Mouse (Mus musculus) midbrain, embryonic 13.5 days (tissue): Measurements from ENCODE around the gene Aif1. TPM values are rescaled to one million over a fixed set of nuclear protein-coding genes. Genes with fewer than 3 reads are reported as not detected.

Source experiments
- ATAC-seq: fragments of 200-750 bp; cut with Nextera tagmentation; 2 replicates; pipeline ENCODE4 v1.8.0; 2017; ENCODE audit warnings: mild to moderate bottlenecking, moderate TSS enrichment, moderate library complexity
- H3K27ac ChIP-seq: fragments of 300-500 bp; sonication (generic); 2 replicates; pipeline ENCODE4 v1.5.1; 2015; ENCODE audit warnings: inconsistent platforms, mild to moderate bottlenecking, moderate library complexity
- H3K27me3 ChIP-seq: fragments of 300-500 bp; sonication (generic); 2 replicates; pipeline ENCODE4 v1.6.1; 2015; ENCODE audit warnings: mild to moderate bottlenecking, inconsistent platforms
- H3K36me3 ChIP-seq: fragments of 300-500 bp; sonication (generic); 2 replicates; pipeline ENCODE4 v1.6.1; 2015; ENCODE audit warnings: mild to moderate bottlenecking, inconsistent platforms
- H3K4me1 ChIP-seq: fragments of 300-500 bp; sonication (generic); replicated peaks from 2 replicates; pipeline ENCODE4 v1.6.1; 2015; ENCODE audit warnings: inconsistent platforms
- H3K4me2 ChIP-seq: fragments of 300-500 bp; sonication (generic); replicated peaks from 2 replicates; pipeline ENCODE4 v1.6.1; 2015; ENCODE audit warnings: moderate library complexity, mild to moderate bottlenecking, inconsistent platforms
- H3K4me3 ChIP-seq: fragments of 300-500 bp; sonication (generic); replicated peaks from 2 replicates; pipeline ENCODE4 v1.5.1; 2015; ENCODE audit warnings: mild to moderate bottlenecking, inconsistent platforms
- H3K9ac ChIP-seq: fragments of 300-500 bp; sonication (generic); replicated peaks from 2 replicates; pipeline ENCODE4 v1.6.1; 2015; ENCODE audit warnings: mild to moderate bottlenecking, inconsistent platforms
- H3K9me3 ChIP-seq: fragments of 300-500 bp; sonication (generic); 2 replicates; pipeline ENCODE4 v1.6.1; 2016; ENCODE audit warnings: mild to moderate bottlenecking, inconsistent platforms
- WGBS: fragments of 180-500 bp; shearing (Covaris S2); methylation state at CpG from one replicate; pipeline ENCODE4 v1.1.7; 2015; 5-methylcytosine and 5-hydroxymethylcytosine counted together
- polyA plus RNA-seq: library from polyadenylated mRNA; unstranded; fragments of >200 nt; fragmentation: Nextera tagmentation; extraction: Ambion mirVana; gene quantifications from 2 replicates; pipeline ENCODE4 v1.2.1, GENCODE M21; 2015

Gene Aif1
- polyA plus RNA-seq, 1 experiment from 2014 or later: 7.0 TPM

GRCm38 (mm10) chr17:35175382-35175781 is 486 bp downstream of the Aif1 start:
- no peaks in the 10 kb centered on the region for H3K9me3 ChIP-seq
- no peak overlapping the region for H3K27ac ChIP-seq
- H3K4me2 ChIP-seq: no peak overlapping the region
- H3K9ac ChIP-seq: 0 out of 2 replicates have a peak overlapping the region, but pooled peaks have one; percentile 1
- no peak overlapping the region for H3K4me3 ChIP-seq
- WGBS: 65% methylated on average over 6 of the region's 6 CpGs
- ATAC-seq: no peak
- peaks cover 3% of the 10 kb centered on the region; the same call in 1 of the 2 replicates for H3K27me3 ChIP-seq
- no peaks in the 10 kb centered on the region for H3K4me1 ChIP-seq
- H3K36me3 ChIP-seq: no peaks in the 10 kb centered on the region

GRCm38 (mm10) chr17:35174201-35174977 is 1.5 kb downstream of the Aif1 start:
- H3K36me3 ChIP-seq: no peaks in the 10 kb centered on the region
- WGBS: 80% methylated on average over 8 of the region's 8 CpGs
- no peak overlapping the region for H3K4me2 ChIP-seq
- no peaks in the 10 kb centered on the region for H3K9me3 ChIP-seq
- no peak overlapping the region for H3K27ac ChIP-seq
- peaks cover 3% of the 10 kb centered on the region; the same call in 1 of the 2 replicates for H3K27me3 ChIP-seq
- no peak overlapping the region for H3K9ac ChIP-seq
- no peaks in the 10 kb centered on the region for H3K4me1 ChIP-seq
- no peak for ATAC-seq
- H3K4me3 ChIP-seq: no peak overlapping the region

GRCm38 (mm10) chr17:35173329-35173728 is 2.5 kb downstream of the Aif1 start:
- no peak for ATAC-seq
- WGBS: 69% methylated on average over 3 of the region's 3 CpGs
- Histone ChIP-seq H3K9ac (no peak overlapping the region), H3K27me3 (peaks cover 3% of the 10 kb centered on the region; the same call in 1 of the 2 replicates), H3K4me3 (no peak overlapping the region), H3K9me3 (no peaks in the 10 kb centered on the region), H3K27ac (no peak overlapping the region), H3K4me2 (no peak overlapping the region), H3K36me3 (no peaks in the 10 kb centered on the region), H3K4me1 (no peaks in the 10 kb centered on the region)

- Histone ChIP-seq H3K27ac (no peak overlapping the region), H3K4me3 (no peak overlapping the region), H3K4me1 (no peaks in the 10 kb centered on the region), H3K27me3 (peaks cover 3% of the 10 kb centered on the region; the same call in 1 of the 2 replicates), H3K4me2 (no peak overlapping the region), H3K9me3 (no peaks in the 10 kb centered on the region), H3K9ac (no peak overlapping the region; the same call in 1 of the 2 replicates), H3K36me3 (no peaks in the 10 kb centered on the region)
- 75% methylated on average over 11 of the region's 11 CpGs for WGBS
- ATAC-seq: no peak
Measured at GRCm38 (mm10) chr17:35172445-35173234, 3.2 kb downstream of the Aif1 start.

- Histone ChIP-seq H3K4me2 (no peak overlapping the region), H3K4me1 (peaks cover 11% of the 10 kb centered on the region), H3K27ac (peak overlapping the region; percentile 57), H3K27me3 (peaks cover 3% of the 10 kb centered on the region; the same call in 1 of the 2 replicates), H3K4me3 (no peak overlapping the region), H3K36me3 (no peaks in the 10 kb centered on the region), H3K9ac (no peak overlapping the region), H3K9me3 (no peaks in the 10 kb centered on the region)
- 18% methylated on average over 4 of the region's 4 CpGs for WGBS
- ATAC-seq: no peak
Measured at GRCm38 (mm10) chr17:35168541-35169207, 7.2 kb downstream of the Aif1 start.

- H3K36me3 ChIP-seq: no peaks in the 10 kb centered on the region
- no peak overlapping the region for H3K27ac ChIP-seq
- peaks cover 18% of the 10 kb centered on the region for H3K4me1 ChIP-seq
- H3K4me2 ChIP-seq: no peak overlapping the region
- H3K9me3 ChIP-seq: no peaks in the 10 kb centered on the region
- no peak for ATAC-seq
- no peak overlapping the region for H3K4me3 ChIP-seq
- H3K27me3 ChIP-seq: no peaks in the 10 kb centered on the region
- WGBS: 90% methylated on average over 7 of the region's 7 CpGs
- no peak overlapping the region for H3K9ac ChIP-seq
Measured at GRCm38 (mm10) chr17:35167794-35168193, 8.1 kb downstream of the Aif1 start.

- H3K9ac ChIP-seq: peak overlapping the region; percentile 67
- WGBS: 70% methylated on average over 8 of the region's 8 CpGs
- peaks cover 7% of the 10 kb centered on the region for H3K36me3 ChIP-seq
- peak overlapping the region; percentile 99 for H3K4me3 ChIP-seq
- peak overlapping the region; percentile 91 for H3K4me2 ChIP-seq
- H3K27me3 ChIP-seq: no peaks in the 10 kb centered on the region
- H3K27ac ChIP-seq: peak overlapping the region; percentile 97
- no peaks in the 10 kb centered on the region for H3K9me3 ChIP-seq
- ATAC-seq: no peak
- H3K4me1 ChIP-seq: peaks cover 31% of the 10 kb centered on the region
Measured at GRCm38 (mm10) chr17:35166352-35167035, 9.4 kb downstream of the Aif1 start.

GRCm38 (mm10) chr17:35165451-35166155 is 10.3 kb downstream of the Aif1 start:
- Histone ChIP-seq H3K27me3 (no peaks in the 10 kb centered on the region), H3K9me3 (no peaks in the 10 kb centered on the region), H3K4me2 (peak overlapping the region; percentile 91), H3K9ac (peak overlapping the region; percentile 67), H3K4me1 (peaks cover 35% of the 10 kb centered on the region), H3K4me3 (peak overlapping the region; percentile 99), H3K27ac (peak overlapping the region; percentile 97), H3K36me3 (peaks cover 16% of the 10 kb centered on the region)
- ATAC-seq: peak; percentile 83
- 24% methylated on average over 12 of the region's 12 CpGs for WGBS

- Histone ChIP-seq H3K27ac (peak within 1 kb of the TSS; percentile 97), H3K36me3 (peaks cover 24% of the 10 kb centered on the region)
- WGBS: under 1% methylated on average over 58 of the region's 89 CpGs
Measured at GRCm38 (mm10) chr17:35164568-35165450, 11.1 kb downstream of the Aif1 start, which contains the start of gene Prrc2a. Gene Prrc2a, minus strand, starts transcription at chr17:35164897.

GRCm38 (mm10) chr17:35164218-35164567 is 11.7 kb downstream of the Aif1 start:
- ATAC-seq: no peak
- H3K9me3 ChIP-seq: no peaks in the 10 kb centered on the region
- peak overlapping the region; percentile 100 for H3K9ac ChIP-seq
- under 1% methylated on average over 27 of the region's 28 CpGs for WGBS
- no peaks in the 10 kb centered on the region for H3K27me3 ChIP-seq
- peak overlapping the region; percentile 99 for H3K4me3 ChIP-seq
- H3K4me1 ChIP-seq: peaks cover 35% of the 10 kb centered on the region
- H3K4me2 ChIP-seq: peak overlapping the region; percentile 91
- peaks cover 30% of the 10 kb centered on the region for H3K36me3 ChIP-seq
- peak overlapping the region; percentile 97 for H3K27ac ChIP-seq

More at GRCm38 (mm10) chr17:35164568-35165450, 11.1 kb downstream of the Aif1 start, which contains the start of gene Prrc2a:
- H3K9ac ChIP-seq: peak within 1 kb of the TSS; percentile 100
- no peaks in the 10 kb centered on the region for H3K27me3 ChIP-seq
- H3K4me1 ChIP-seq: peaks cover 35% of the 10 kb centered on the region
- peak within 1 kb of the TSS; percentile 99 for H3K4me3 ChIP-seq
- peak; percentile 95 for ATAC-seq
- H3K4me2 ChIP-seq: peak within 1 kb of the TSS; percentile 91
- no peaks in the 10 kb centered on the region for H3K9me3 ChIP-seq
